Mouse (Mus musculus) forebrain, embryonic 11.5 days (tissue): ENCODE results near the gene Tef. TPM values are rescaled to one million over a fixed set of nuclear protein-coding genes. Genes with fewer than 3 reads are reported as not detected.

Source experiments
- ATAC-seq: fragments of 200-750 bp; cut with Nextera tagmentation; replicated peaks from 2 replicates; pipeline ENCODE4 v1.8.0; 2017; ENCODE audit warnings: moderate TSS enrichment; ENCODE audit not compliant: low FRiP score
- DNase-seq: peaks from one replicate; pipeline ENCODE4 v3.0.0-alpha.2; 2017; ENCODE audit warnings: low spot score
- H3K27ac ChIP-seq: fragments of 300-500 bp; sonication (generic); 2 replicates; pipeline ENCODE4 v1.5.1; 2014; ENCODE audit warnings: low read depth, low read length
- H3K27me3 ChIP-seq: fragments of 300-500 bp; sonication (generic); 2 replicates; pipeline ENCODE4 v1.6.1; 2014; ENCODE audit warnings: mild to moderate bottlenecking, low read length, mixed read lengths; ENCODE audit not compliant: control insufficient read depth, insufficient read depth
- H3K36me3 ChIP-seq: fragments of 300-500 bp; sonication (generic); 2 replicates; pipeline ENCODE4 v1.6.1; 2014; ENCODE audit warnings: mild to moderate bottlenecking, low read length, moderate library complexity, mixed read lengths; ENCODE audit not compliant: control insufficient read depth, insufficient read depth
- H3K4me1 ChIP-seq: fragments of 300-500 bp; sonication (generic); replicated peaks from 2 replicates; pipeline ENCODE4 v1.6.1; 2014; ENCODE audit warnings: low read length, mixed read lengths; ENCODE audit not compliant: control insufficient read depth, insufficient read depth
- H3K4me2 ChIP-seq: fragments of 300-500 bp; sonication (generic); 2 replicates; pipeline ENCODE4 v1.6.1; 2014; ENCODE audit warnings: low read depth, mild to moderate bottlenecking, low read length, moderate library complexity, mixed read lengths; ENCODE audit not compliant: severe bottlenecking
- H3K4me3 ChIP-seq: fragments of 300-500 bp; sonication (generic); 2 replicates; pipeline ENCODE4 v1.5.1; 2014; ENCODE audit warnings: low read depth, low read length
- H3K9ac ChIP-seq: fragments of 300-500 bp; sonication (generic); 2 replicates; pipeline ENCODE4 v1.6.1; 2014; ENCODE audit warnings: low read length
- H3K9me3 ChIP-seq: fragments of 300-500 bp; sonication (generic); 2 replicates; pipeline ENCODE4 v1.6.1; 2016; ENCODE audit warnings: low read length, mixed read lengths; ENCODE audit not compliant: control insufficient read depth
- WGBS: fragments of 180-500 bp; shearing (Covaris S2); extraction: QIAGEN DNeasy Blood & Tissue Kit; methylation state at CpG from one replicate; pipeline ENCODE4 v1.1.7; 2014; 5-methylcytosine and 5-hydroxymethylcytosine counted together
- polyA plus RNA-seq: library from polyadenylated mRNA; unstranded; fragments of >200 nt; fragmentation: Nextera tagmentation; extraction: Ambion mirVana; gene quantifications from 2 replicates; pipeline ENCODE4 v1.2.1, GENCODE M21; 2014

Gene Tef
- polyA plus RNA-seq, 1 experiment from 2014 or later: 17.4 TPM

DNA sequence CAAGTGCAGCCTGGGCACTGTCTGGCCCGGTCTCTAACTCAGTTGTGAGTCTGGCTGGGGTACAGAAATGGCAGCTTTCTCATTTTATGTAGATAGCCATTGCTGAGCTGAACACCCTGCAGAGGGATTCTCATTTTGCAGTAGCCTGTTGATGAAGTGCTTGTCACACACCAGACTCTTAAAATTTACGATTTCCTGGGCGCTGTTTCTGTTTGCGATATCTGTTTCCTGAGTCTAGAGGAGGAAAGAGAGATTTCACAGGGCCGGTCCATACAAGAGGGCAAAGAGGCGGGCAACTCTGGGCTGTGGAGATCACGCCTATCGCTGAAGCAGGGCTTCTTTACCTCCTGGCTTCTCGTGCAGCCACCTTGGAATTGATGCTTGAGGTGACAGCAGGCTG lies 36.6 kb upstream of the Tef start:
- Histone ChIP-seq H3K27me3 (no peaks in the 10 kb centered on the region), H3K4me1 (no peaks in the 10 kb centered on the region), H3K9ac (no peak overlapping the region), H3K9me3 (no peaks in the 10 kb centered on the region), H3K36me3 (peaks cover 13% of the 10 kb centered on the region), H3K4me3 (no peak overlapping the region), H3K4me2 (no peak overlapping the region), H3K27ac (no peak overlapping the region)
- DNase-seq (no peak), ATAC-seq (no peak)
- 94% methylated on average over 9 of the region's 9 CpGs for WGBS

DNA sequence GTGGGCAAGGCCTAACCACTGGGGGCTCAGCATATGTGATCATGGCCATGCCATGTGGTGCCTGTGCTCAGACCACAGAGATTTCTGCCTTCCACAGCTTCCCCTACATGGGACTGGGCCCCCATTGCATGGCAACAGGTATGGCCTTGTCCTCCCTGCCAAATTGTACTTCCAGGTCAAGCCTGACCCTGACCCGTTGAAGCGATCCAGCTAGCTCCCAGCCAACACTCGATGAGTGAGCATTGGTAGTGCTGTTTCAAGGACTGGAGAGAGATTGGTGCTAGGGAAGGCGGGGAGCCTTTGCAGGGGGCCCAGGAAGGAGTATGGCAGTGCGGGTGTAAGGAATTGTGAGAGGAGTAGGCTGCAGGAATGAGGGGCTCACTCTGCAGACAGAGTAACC lies 35.8 kb upstream of the Tef start:
- Histone ChIP-seq H3K4me2 (no peak overlapping the region), H3K36me3 (peaks cover 13% of the 10 kb centered on the region)
- no peak for ATAC-seq

GRCm38 (mm10) chr15:81769037-81769436 lies 33.2 kb upstream of the Tef start:
- Histone ChIP-seq H3K9me3 (no peaks in the 10 kb centered on the region), H3K36me3 (peaks cover 16% of the 10 kb centered on the region), H3K27me3 (no peaks in the 10 kb centered on the region), H3K4me3 (no peak overlapping the region), H3K9ac (no peak overlapping the region), H3K4me2 (no peak overlapping the region), H3K4me1 (no peaks in the 10 kb centered on the region), H3K27ac (no peak overlapping the region)
- 68% methylated on average over 13 of the region's 13 CpGs for WGBS
- no peak for ATAC-seq
- peak; percentile 60 for DNase-seq

More for the DNA sequence above, 35.8 kb upstream of the Tef start:
- WGBS: 91% methylated on average over 5 of the region's 5 CpGs
- H3K27me3 ChIP-seq: no peaks in the 10 kb centered on the region
- H3K4me1 ChIP-seq: no peaks in the 10 kb centered on the region
- no peaks in the 10 kb centered on the region for H3K9me3 ChIP-seq
- no peak overlapping the region for H3K9ac ChIP-seq
- DNase-seq: no peak
- no peak overlapping the region for H3K27ac ChIP-seq
- no peak overlapping the region for H3K4me3 ChIP-seq

DNA sequence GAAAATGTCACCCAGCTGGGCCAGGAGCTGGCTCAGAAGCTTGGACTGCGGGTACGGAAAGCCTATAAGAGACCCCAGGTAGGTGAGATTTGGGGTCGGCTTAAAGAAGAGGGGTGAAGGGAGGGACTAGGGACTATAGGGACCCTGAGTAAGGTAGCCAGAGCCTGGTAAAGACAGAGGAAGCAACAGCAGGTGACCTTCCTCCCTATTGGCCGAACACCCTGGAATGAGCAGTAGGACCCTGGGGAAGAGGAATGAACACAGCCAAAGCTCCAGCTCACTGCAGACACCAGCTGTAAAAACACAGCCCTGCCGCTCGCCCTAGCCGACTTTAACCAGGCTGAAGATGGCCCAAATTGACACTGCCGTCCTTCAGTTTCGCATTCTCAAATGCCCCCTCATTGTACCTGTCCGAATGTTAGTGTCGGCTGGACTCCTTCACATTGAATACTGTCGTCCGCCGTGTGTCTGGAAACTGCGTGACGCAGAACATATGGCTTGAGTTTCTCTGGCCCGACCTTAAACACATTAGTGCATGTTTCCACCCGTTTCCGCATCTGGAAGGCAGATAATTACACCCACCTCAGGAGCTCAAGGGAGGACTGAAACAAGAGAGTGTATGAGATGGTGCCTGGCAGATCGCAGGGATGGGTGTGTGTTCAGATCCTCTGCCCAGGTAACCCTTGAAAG lies 29.6 kb upstream of the Tef start:
- ATAC-seq (no peak), DNase-seq (no peak)
- H3K27ac ChIP-seq: no peak overlapping the region
- WGBS: 84% methylated on average over 20 of the region's 20 CpGs
- H3K4me1 ChIP-seq: no peaks in the 10 kb centered on the region
- H3K36me3 ChIP-seq: peaks cover 16% of the 10 kb centered on the region
- no peak overlapping the region for H3K4me3 ChIP-seq
- H3K4me2 ChIP-seq: no peak overlapping the region
- no peaks in the 10 kb centered on the region for H3K27me3 ChIP-seq
- no peaks in the 10 kb centered on the region for H3K9me3 ChIP-seq
- H3K9ac ChIP-seq: no peak overlapping the region

DNA sequence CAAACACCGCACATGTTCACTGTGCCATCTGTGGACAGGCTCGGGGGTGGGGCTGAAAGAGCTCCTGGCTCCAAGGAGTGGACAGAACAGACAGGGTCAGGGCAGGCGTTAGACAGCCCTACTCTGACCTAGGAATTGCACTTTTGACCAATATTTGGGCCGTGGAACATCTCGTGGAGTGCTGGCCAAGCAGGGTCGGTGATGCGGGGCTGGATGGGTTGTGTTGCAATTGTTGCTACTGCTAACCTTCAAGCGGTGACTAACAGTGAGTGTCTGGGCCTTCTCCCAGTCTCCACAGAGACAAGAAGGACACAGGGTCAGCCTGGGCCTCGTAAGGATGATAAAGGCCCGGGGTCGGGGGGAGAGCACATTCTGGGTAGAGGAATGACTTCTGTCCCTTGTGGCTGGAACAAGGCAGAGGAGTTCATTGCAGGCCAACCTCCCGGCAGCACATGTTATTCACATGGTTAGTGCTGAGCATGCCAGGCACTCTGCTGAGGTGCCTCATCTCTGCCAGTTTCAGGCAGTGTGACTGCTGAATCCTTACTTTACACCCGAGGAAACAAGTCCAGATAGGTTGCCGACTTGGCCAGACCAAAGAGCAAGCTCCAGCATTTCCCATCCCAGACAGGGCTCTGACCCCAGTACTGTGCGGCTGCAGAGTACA lies 27.6 kb upstream of the Tef start:
- H3K36me3 ChIP-seq: peaks cover 15% of the 10 kb centered on the region
- WGBS: 90% methylated on average over 15 of the region's 15 CpGs
- no peak for ATAC-seq

DNA sequence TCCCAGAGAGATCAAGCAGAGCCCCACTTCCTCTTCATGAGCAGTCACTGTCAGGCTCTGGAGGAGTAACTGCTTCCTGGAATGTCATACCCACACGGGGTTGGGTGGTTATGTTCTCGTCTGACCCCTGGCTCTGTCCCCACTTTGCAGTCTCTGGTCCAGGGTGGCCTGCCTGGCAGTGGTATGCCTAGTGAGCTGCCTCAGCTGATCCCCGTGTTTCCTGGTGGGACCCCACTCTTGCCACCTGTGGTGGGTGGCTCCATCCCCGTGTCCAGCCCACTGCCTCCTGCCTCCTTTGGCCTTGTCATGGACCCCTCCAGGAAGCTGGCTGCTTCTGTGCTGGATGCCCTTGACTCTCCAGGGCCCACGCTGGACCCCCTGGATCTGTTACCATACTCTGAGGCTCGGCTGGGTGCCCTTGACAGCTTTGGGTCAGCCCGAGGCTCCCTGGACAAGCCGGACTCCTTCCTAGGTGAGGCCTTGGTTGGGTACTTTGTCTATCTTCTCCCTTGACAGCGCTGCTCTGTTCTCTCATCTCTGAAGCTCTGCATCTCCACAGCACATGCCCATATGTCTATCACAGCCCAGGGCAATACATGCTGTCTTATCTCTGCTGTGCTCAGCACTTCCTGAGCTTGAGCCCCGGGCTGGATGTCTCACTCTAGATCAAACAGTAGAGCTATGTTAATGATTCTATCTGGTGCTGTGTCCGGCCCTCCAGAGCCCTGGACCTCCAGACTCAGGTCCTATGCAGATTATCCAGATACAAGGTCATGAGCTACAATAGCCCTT lies 25.4 kb upstream of the Tef start:
- 91% methylated on average over 11 of the region's 11 CpGs for WGBS
- no peaks in the 10 kb centered on the region for H3K4me1 ChIP-seq

More for the DNA sequence above, 27.6 kb upstream of the Tef start:
- Histone ChIP-seq H3K4me1 (no peaks in the 10 kb centered on the region), H3K9ac (no peak overlapping the region), H3K4me2 (no peak overlapping the region), H3K9me3 (no peaks in the 10 kb centered on the region), H3K27ac (no peak overlapping the region), H3K4me3 (no peak overlapping the region), H3K27me3 (no peaks in the 10 kb centered on the region)
- DNase-seq: no peak

GRCm38 (mm10) chr15:81781816-81782215 lies 20.4 kb upstream of the Tef start:
- Histone ChIP-seq H3K36me3 (peaks cover 16% of the 10 kb centered on the region), H3K4me1 (no peaks in the 10 kb centered on the region), H3K4me3 (no peak overlapping the region), H3K9me3 (no peaks in the 10 kb centered on the region), H3K27ac (no peak overlapping the region), H3K4me2 (no peak overlapping the region), H3K27me3 (no peaks in the 10 kb centered on the region), H3K9ac (no peak overlapping the region)
- ATAC-seq (no peak), DNase-seq (no peak)
- WGBS: 90% methylated on average over 7 of the region's 7 CpGs

More for the DNA sequence above, 25.4 kb upstream of the Tef start:
- H3K36me3 ChIP-seq: peaks cover 16% of the 10 kb centered on the region
- no peak overlapping the region for H3K4me2 ChIP-seq
- H3K9ac ChIP-seq: no peak overlapping the region
- H3K9me3 ChIP-seq: no peaks in the 10 kb centered on the region
- ATAC-seq (no peak), DNase-seq (no peak)
- H3K27ac ChIP-seq: no peak overlapping the region
- H3K27me3 ChIP-seq: no peaks in the 10 kb centered on the region
- H3K4me3 ChIP-seq: no peak overlapping the region

GRCm38 (mm10) chr15:81784762-81785161 lies 17.5 kb upstream of the Tef start:
- H3K9me3 ChIP-seq: no peaks in the 10 kb centered on the region
- peaks cover 11% of the 10 kb centered on the region for H3K36me3 ChIP-seq
- no peaks in the 10 kb centered on the region for H3K4me1 ChIP-seq
- ATAC-seq (no peak), DNase-seq (no peak)
- H3K27ac ChIP-seq: no peak overlapping the region
- 79% methylated on average over 5 of the region's 5 CpGs for WGBS
- H3K27me3 ChIP-seq: no peaks in the 10 kb centered on the region
- H3K4me2 ChIP-seq: no peak overlapping the region
- H3K9ac ChIP-seq: no peak overlapping the region
- no peak overlapping the region for H3K4me3 ChIP-seq
